Mouse (Mus musculus) embryonic facial prominence, embryonic 12.5 days (tissue): Measurements from ENCODE around the gene Eci1. TPM values are rescaled to one million over a fixed set of nuclear protein-coding genes. Genes with fewer than 3 reads are reported as not detected.

Experiments used
- ATAC-seq: fragments of 200-750 bp; cut with Nextera tagmentation; 2 replicates; pipeline ENCODE4 v1.8.0; 2017; ENCODE audit not compliant: insufficient number of reproducible peaks, insufficient read depth, low FRiP score, low TSS enrichment
- H3K27ac ChIP-seq: fragments of 300-500 bp; sonication (generic); 2 replicates; pipeline ENCODE4 v1.5.1; 2016; ENCODE audit warnings: mild to moderate bottlenecking
- H3K27me3 ChIP-seq: fragments of 300-500 bp; sonication (generic); 2 replicates; pipeline ENCODE4 v1.6.1; 2016; ENCODE audit warnings: mild to moderate bottlenecking, moderate library complexity
- H3K36me3 ChIP-seq: fragments of 300-500 bp; sonication (generic); 2 replicates; pipeline ENCODE4 v1.6.1; 2016; ENCODE audit warnings: mild to moderate bottlenecking
- H3K4me1 ChIP-seq: fragments of 300-500 bp; sonication (generic); 2 replicates; pipeline ENCODE4 v1.6.1; 2016
- H3K4me2 ChIP-seq: fragments of 300-500 bp; sonication (generic); replicated peaks from 2 replicates; pipeline ENCODE4 v1.6.1; 2016; ENCODE audit warnings: mild to moderate bottlenecking, moderate library complexity
- H3K4me3 ChIP-seq: fragments of 300-500 bp; sonication (generic); 2 replicates; pipeline ENCODE4 v1.5.1; 2016; ENCODE audit warnings: mild to moderate bottlenecking
- H3K9ac ChIP-seq: fragments of 300-500 bp; sonication (generic); 2 replicates; pipeline ENCODE4 v1.6.1; 2016; ENCODE audit warnings: mild to moderate bottlenecking, moderate library complexity
- H3K9me3 ChIP-seq: fragments of 300-500 bp; sonication (generic); 2 replicates; pipeline ENCODE4 v1.6.1; 2016; ENCODE audit warnings: mild to moderate bottlenecking, moderate library complexity
- WGBS: fragments of 180-500 bp; shearing (Covaris S2); methylation state at CpG from one replicate; pipeline ENCODE4 v1.1.7; 2016; 5-methylcytosine and 5-hydroxymethylcytosine counted together
- polyA plus RNA-seq: library from polyadenylated mRNA; unstranded; fragments of >200 nt; fragmentation: Nextera tagmentation; extraction: Ambion mirVana; gene quantifications from 2 replicates; pipeline ENCODE4 v1.2.1, GENCODE M21; 2016

Eci1 gene
- polyA plus RNA-seq, 1 experiment from 2014 or later = 82.3 TPM

- no peaks in the 10 kb centered on the region for H3K27me3 ChIP-seq
- no peaks in the 10 kb centered on the region for H3K9me3 ChIP-seq
- no peak overlapping the region for H3K4me3 ChIP-seq
- WGBS = 87% methylated on average over 6 of the region's 6 CpGs
- peaks cover 48% of the 10 kb centered on the region for H3K36me3 ChIP-seq
- ATAC-seq = no peak
- H3K4me1 ChIP-seq = peaks cover 43% of the 10 kb centered on the region
- no peak overlapping the region for H3K9ac ChIP-seq
- no peak overlapping the region for H3K4me2 ChIP-seq
- no peak overlapping the region for H3K27ac ChIP-seq
Observed at GRCm38 (mm10) chr17:24475586-24475985, 49.1 kb downstream of the Eci1 start.

DNA sequence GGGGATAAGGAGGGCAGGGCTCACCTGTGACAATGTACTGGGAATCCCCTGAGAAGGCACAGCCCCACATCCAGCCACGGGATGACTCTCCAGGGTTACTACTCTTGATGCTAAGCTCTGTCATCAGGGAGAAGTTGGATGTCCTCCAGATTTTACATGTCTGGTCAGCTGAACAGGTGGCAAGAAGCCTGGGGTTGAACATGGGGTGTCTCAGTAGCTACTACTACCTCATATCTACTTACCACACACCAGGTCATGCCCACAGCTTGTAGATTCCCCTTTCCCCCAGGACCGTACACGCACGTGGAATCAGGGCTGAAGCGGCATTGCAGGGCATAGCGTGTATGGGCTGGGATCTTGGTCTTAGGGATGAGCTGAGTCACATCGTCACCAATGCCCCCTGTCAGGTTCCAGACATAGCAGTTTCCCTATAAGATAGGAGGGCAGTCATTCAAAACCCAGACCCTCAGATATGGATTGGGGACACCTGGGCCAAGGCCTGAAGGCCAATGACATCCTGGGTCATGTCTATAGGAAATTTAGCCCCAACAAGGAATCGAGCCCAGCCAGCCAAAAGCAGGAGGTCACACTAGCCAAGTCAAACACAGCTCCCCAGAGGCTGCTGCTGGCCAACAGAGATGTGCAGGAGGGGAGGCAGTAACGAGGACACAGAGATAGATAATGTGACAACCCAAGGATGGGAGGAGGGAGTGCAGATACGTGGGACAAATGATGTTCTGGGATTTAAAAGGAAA is 49.8 kb downstream of the Eci1 start:
- ATAC-seq = no peak
- H3K4me3 ChIP-seq = no peak overlapping the region
- no peak overlapping the region for H3K27ac ChIP-seq
- no peaks in the 10 kb centered on the region for H3K9me3 ChIP-seq
- no peak overlapping the region for H3K9ac ChIP-seq
- peaks cover 40% of the 10 kb centered on the region for H3K4me1 ChIP-seq
- no peak overlapping the region for H3K4me2 ChIP-seq
- H3K36me3 ChIP-seq = peaks cover 48% of the 10 kb centered on the region
- no peaks in the 10 kb centered on the region for H3K27me3 ChIP-seq
- WGBS = 92% methylated on average over 10 of the region's 10 CpGs

- WGBS = 91% methylated on average over 20 of the region's 20 CpGs
- no peak for ATAC-seq
- no peaks in the 10 kb centered on the region for H3K9me3 ChIP-seq
- H3K9ac ChIP-seq = peak overlapping the region; percentile 73; the same call in 1 of the 2 replicates
- H3K36me3 ChIP-seq = peaks cover 48% of the 10 kb centered on the region
- peak overlapping the region; percentile 69 for H3K4me2 ChIP-seq
- peaks cover 28% of the 10 kb centered on the region for H3K4me1 ChIP-seq
- H3K27me3 ChIP-seq = no peaks in the 10 kb centered on the region
- H3K27ac ChIP-seq = no peak overlapping the region
- H3K4me3 ChIP-seq = no peak overlapping the region
Observed at GRCm38 (mm10) chr17:24477053-24477984, 50.9 kb downstream of the Eci1 start.

DNA sequence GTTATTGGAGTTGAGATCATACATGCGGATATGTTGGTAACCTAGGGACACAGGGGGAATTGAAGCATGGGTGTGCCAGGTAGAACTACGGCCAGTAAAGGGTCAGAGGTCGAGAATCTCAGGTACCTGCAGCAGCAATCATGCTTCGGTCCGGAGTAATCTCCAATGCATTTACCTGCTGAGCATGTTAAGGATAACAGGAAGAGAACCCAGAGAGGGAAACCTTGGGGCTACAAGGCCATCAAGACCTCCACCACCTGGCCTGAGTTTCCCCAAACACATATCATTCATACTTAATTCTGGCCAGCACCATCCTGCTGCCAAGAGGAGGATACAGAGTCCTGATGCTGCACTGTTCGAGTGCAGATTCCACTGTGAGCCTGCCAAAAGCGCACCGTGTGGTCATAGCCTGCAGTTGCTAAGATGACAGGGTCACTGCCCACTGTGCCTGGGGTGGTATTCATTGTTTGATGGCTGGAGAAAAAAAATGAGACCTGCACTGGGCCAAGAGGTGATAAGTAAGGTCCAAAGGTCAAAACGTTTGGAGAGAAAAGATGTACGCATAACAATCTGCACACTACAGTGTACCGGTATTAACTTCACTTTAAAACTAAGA is 51.7 kb downstream of the Eci1 start:
- Histone ChIP-seq H3K4me2 (peak overlapping the region; percentile 69), H3K36me3 (peaks cover 41% of the 10 kb centered on the region), H3K9me3 (no peaks in the 10 kb centered on the region), H3K9ac (peak overlapping the region; percentile 73), H3K27ac (peak overlapping the region; percentile 97; the same call in 1 of the 2 replicates), H3K4me1 (peaks cover 21% of the 10 kb centered on the region), H3K27me3 (no peaks in the 10 kb centered on the region), H3K4me3 (peak overlapping the region; percentile 74)
- no peak for ATAC-seq
- 50% methylated on average over 11 of the region's 11 CpGs for WGBS

GRCm38 (mm10) chr17:24478663-24479380 is 52.4 kb downstream of the Eci1 start, which contains the start of gene Mlst8:
Mlst8 (minus strand) TSS chr17:24479078.
- peaks cover 19% of the 10 kb centered on the region for H3K4me1 ChIP-seq
- H3K36me3 ChIP-seq = peaks cover 35% of the 10 kb centered on the region
- under 1% methylated on average over 48 of the region's 48 CpGs for WGBS

GRCm38 (mm10) chr17:24479431-24479830 is 53.0 kb downstream of the Eci1 start:
- Histone ChIP-seq H3K4me2 (peak overlapping the region; percentile 69; the same call in 1 of the 2 replicates), H3K27me3 (no peaks in the 10 kb centered on the region), H3K4me3 (peak overlapping the region; percentile 74), H3K36me3 (peaks cover 29% of the 10 kb centered on the region), H3K9me3 (no peaks in the 10 kb centered on the region), H3K4me1 (peaks cover 19% of the 10 kb centered on the region), H3K27ac (no peak overlapping the region), H3K9ac (no peak overlapping the region)
- WGBS = 31% methylated on average over 1 of the region's 1 CpGs
- ATAC-seq = no peak

More at GRCm38 (mm10) chr17:24478663-24479380, 52.4 kb downstream of the Eci1 start, which contains the start of gene Mlst8:
- H3K4me3 ChIP-seq = peak within 1 kb of the TSS; percentile 74
- no peaks in the 10 kb centered on the region for H3K9me3 ChIP-seq
- peak within 1 kb of the TSS; percentile 73 for H3K9ac ChIP-seq
- peak within 1 kb of the TSS; percentile 97 for H3K27ac ChIP-seq
- peak; percentile 93 for ATAC-seq
- no peaks in the 10 kb centered on the region for H3K27me3 ChIP-seq
- H3K4me2 ChIP-seq = peak within 1 kb of the TSS; percentile 69

GRCm38 (mm10) chr17:24480201-24480826 is 53.9 kb downstream of the Eci1 start:
- Histone ChIP-seq H3K36me3 (peaks cover 20% of the 10 kb centered on the region), H3K9ac (peak overlapping the region; percentile 25; the same call in 1 of the 2 replicates), H3K9me3 (no peaks in the 10 kb centered on the region), H3K4me2 (peak overlapping the region; percentile 18; the same call in 1 of the 2 replicates), H3K4me1 (peaks cover 19% of the 10 kb centered on the region), H3K27ac (no peak overlapping the region), H3K4me3 (no peak overlapping the region), H3K27me3 (no peaks in the 10 kb centered on the region)
- ATAC-seq = no peak
- WGBS = 61% methylated on average over 3 of the region's 3 CpGs

- H3K4me3 ChIP-seq = no peak overlapping the region
- peaks cover 21% of the 10 kb centered on the region for H3K4me1 ChIP-seq
- no peaks in the 10 kb centered on the region for H3K9me3 ChIP-seq
- H3K36me3 ChIP-seq = peaks cover 11% of the 10 kb centered on the region
- H3K27ac ChIP-seq = no peak overlapping the region
- ATAC-seq = no peak
- no peak overlapping the region for H3K9ac ChIP-seq
- H3K27me3 ChIP-seq = peaks cover 3% of the 10 kb centered on the region; the same call in 1 of the 2 replicates
- 93% methylated on average over 20 of the region's 20 CpGs for WGBS
- no peak overlapping the region for H3K4me2 ChIP-seq
Observed at GRCm38 (mm10) chr17:24481027-24481815, 54.8 kb downstream of the Eci1 start.

DNA sequence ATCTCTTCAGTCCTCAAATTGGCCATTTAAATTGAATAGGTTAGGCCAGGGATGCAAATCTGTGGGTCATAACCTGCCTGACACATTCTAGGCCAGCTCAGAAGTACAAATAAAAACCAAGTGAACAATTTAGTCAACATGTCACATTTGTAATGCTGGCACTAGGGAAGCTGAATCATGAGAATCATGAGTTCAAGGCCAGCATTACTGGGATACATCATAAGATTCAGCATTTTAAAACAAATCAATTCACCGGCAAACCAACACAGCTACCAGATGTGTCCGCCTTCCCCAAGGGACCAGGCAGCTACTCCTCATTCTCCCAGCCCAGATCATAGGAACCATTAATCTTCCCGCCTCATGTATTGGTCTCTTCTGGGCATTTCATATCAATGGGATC is 57.1 kb downstream of the Eci1 start:
- peaks cover 19% of the 10 kb centered on the region for H3K27me3 ChIP-seq
- 87% methylated on average over 3 of the region's 3 CpGs for WGBS
- no peak overlapping the region for H3K27ac ChIP-seq
- no peak for ATAC-seq
- H3K4me1 ChIP-seq = peaks cover 11% of the 10 kb centered on the region; the same call in 1 of the 2 replicates
- H3K9ac ChIP-seq = no peak overlapping the region
- H3K4me3 ChIP-seq = no peak overlapping the region
- no peaks in the 10 kb centered on the region for H3K9me3 ChIP-seq
- no peaks in the 10 kb centered on the region for H3K36me3 ChIP-seq
- no peak overlapping the region for H3K4me2 ChIP-seq
